Mouse (Mus musculus): ENCODE measurements around the gene Gm4177.
"Not testable (repeated sequence)": the region's sequence is repeated elsewhere in the genome, so short reads cannot be mapped to it uniquely, and the experiment has no call there.

The Gm4177 gene

GRCm38 (mm10) chr7:21796628-21797027, at the start of gene Gm4177:
Gene Gm4177 (minus strand): TSS chr7:21796728.
- DNase-seq (ENCODE audit: low spot score in 2 of 2) = not testable (repeated sequence)

- not testable (repeated sequence) for DNase-seq (ENCODE audit: low spot score in 2 of 2)
These were observed 47.6 kb upstream of the Gm4177 start, which contains the start of gene Gm5725 for GRCm38 (mm10) chr7:21844167-21844566. Gene Gm5725 (minus strand): TSS chr7:21844267.

DNA sequence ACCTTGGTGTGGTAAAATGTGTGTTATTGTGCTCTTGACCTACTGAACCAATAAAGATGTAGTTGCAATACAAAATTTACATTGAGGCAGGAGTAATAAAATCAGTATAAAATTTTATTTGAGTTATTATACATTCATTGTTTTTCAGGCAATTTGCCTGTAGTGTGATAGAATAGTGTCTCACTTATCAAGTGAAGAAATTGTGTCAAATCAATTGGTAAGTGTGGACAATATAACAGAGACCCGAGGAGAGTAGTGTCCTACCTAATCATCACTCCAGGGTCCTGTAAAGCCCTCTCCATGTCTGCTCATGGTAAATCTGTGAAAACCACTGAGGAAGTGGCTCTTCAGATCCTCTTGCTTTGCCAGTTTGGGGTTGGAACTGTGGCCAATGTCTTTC, 35.5 kb upstream of the Gm4177 start, which contains the start of gene Vmn1r135:
Vmn1r135 (plus strand) TSS at position 301 of the 400 bp plus-strand sequence.
- not testable (repeated sequence) for DNase-seq (ENCODE audit: low spot score in 2 of 2)

DNA sequence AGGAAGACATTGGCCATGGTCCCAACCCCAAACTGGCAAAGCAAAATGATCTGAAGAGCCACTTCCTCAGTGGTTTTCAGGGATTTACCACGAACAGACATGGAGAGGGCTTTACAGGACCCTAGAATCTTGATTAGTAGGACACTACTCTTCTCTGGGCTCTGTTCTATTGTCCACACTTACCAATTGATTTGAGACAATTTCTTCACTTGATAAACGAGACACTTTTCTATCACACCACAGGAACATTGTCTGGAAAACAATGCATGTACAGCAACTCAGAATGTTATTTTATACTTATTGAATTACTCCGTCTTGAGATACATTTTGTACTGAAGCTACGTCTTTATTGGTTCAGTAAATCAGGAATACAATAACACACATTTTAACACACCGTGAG, 35.2 kb downstream of the Gm4177 start, which contains the start of gene Gm4175:
Gm4175 (minus strand) TSS at position 101 of the 400 bp plus-strand sequence.
- not testable (repeated sequence) for DNase-seq (ENCODE audit: low spot score in 2 of 2)

All from frontal cortex, postnatal 14 days (tissue).